Mouse (Mus musculus) right cerebral cortex, postnatal 14 days (tissue): Measurements from ENCODE around the gene Slc25a5.

Experiments
- DNase-seq: peaks from one replicate; pipeline ENCODE4 v3.0.0; 2022

Gene Slc25a5

DNA sequence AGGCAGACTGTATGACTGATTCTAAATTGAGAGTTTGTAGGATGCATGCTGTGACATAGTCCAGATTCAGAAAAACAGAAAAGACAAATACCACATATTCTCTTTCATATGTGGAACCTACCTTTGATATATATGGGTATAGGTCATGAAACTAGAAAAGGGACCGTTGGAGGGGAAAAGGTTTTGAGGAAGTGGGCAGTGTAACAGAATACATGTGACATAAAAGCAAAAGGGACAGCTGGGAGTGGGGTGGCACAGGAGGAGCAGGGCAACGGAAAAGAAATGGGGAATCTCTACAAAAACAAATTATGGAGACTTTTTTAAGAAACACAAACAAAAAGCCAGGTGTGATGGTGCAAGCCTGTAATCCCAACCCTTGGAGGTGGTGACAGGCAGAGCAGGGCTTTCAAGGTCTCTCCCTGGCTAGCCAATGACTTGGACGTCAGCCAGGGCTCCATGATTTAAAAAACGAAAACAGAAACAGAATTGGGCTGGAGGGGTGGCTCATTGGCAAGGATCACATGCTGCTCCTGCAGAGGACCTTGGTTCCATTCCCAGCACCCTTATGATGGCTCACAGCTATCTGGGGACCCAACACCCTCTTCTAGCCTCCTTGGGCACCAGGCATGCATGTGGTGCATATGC is 48.0 kb downstream of the Slc25a5 start:
- DNase-seq, result no peak

DNA sequence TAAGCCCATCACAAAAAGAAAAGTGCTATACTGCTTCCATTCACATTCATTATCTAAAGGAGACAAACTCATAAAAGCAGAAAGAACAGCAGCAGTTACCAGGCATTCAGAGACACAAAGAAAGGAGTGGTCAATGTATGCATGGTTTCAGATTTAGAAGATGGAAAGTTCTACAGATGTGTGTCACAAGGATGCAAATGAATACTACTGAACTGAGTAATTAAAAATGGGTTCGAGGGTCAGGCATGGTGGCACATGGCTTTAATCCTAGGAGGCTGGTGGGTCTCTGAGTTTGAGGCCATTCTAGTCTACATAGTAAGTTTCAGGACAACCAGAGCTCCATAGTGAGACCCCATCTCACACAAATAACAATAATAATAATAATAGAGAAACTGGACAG is 51.7 kb downstream of the Slc25a5 start:
- DNase-seq, result no peak
